Mouse (Mus musculus) kidney, embryonic 14.5 days (tissue): ENCODE measurements around the gene Cldn3. TPM values are rescaled to one million over a fixed set of nuclear protein-coding genes. Genes with fewer than 3 reads are reported as not detected.
"Not testable (repeated sequence)": the region's sequence is repeated elsewhere in the genome, so short reads cannot be mapped to it uniquely, and the experiment has no call there.

Experiments used
- ATAC-seq: fragments of 200-750 bp; cut with Nextera tagmentation; 2 replicates; pipeline ENCODE4 v1.8.0; 2017; ENCODE audit warnings: moderate number of reproducible peaks, mild to moderate bottlenecking, moderate TSS enrichment, moderate library complexity; ENCODE audit not compliant: low FRiP score, low TSS enrichment
- H3K27ac ChIP-seq: fragments of 300-500 bp; sonication (generic); 2 replicates; pipeline ENCODE4 v1.5.1; 2014; ENCODE audit warnings: low read depth, mild to moderate bottlenecking, low read length, moderate library complexity, mixed read lengths
- H3K27me3 ChIP-seq: fragments of 300-500 bp; sonication (generic); 2 replicates; pipeline ENCODE4 v1.6.1; 2014; ENCODE audit warnings: mild to moderate bottlenecking, low read length; ENCODE audit not compliant: control insufficient read depth, insufficient read depth
- H3K36me3 ChIP-seq: fragments of 300-500 bp; sonication (generic); 2 replicates; pipeline ENCODE4 v1.6.1; 2014; ENCODE audit warnings: low read length, mixed read lengths; ENCODE audit not compliant: control insufficient read depth, insufficient read depth
- H3K4me1 ChIP-seq: fragments of 300-500 bp; sonication (generic); 2 replicates; pipeline ENCODE4 v1.6.1; 2014; ENCODE audit warnings: low read length, mixed read lengths; ENCODE audit not compliant: control insufficient read depth, insufficient read depth
- H3K4me2 ChIP-seq: fragments of 300-500 bp; sonication (generic); replicated peaks from 2 replicates; pipeline ENCODE4 v1.6.1; 2014; ENCODE audit warnings: low read depth, mild to moderate bottlenecking, low read length
- H3K4me3 ChIP-seq: fragments of 300-500 bp; sonication (generic); 2 replicates; pipeline ENCODE4 v1.5.1; 2014; ENCODE audit warnings: mild to moderate bottlenecking, low read length
- H3K9ac ChIP-seq: fragments of 300-500 bp; sonication (generic); 2 replicates; pipeline ENCODE4 v1.6.1; 2014; ENCODE audit warnings: low read depth, mild to moderate bottlenecking, low read length, moderate library complexity
- H3K9me3 ChIP-seq: fragments of 300-500 bp; sonication (generic); 2 replicates; pipeline ENCODE4 v1.6.1; 2016; ENCODE audit warnings: low read length; ENCODE audit not compliant: control insufficient read depth
- WGBS: fragments of 180-500 bp; shearing (Covaris S2); extraction: QIAGEN DNeasy Blood & Tissue Kit; methylation state at CpG from one replicate; pipeline ENCODE4 v1.1.7; 2014; 5-methylcytosine and 5-hydroxymethylcytosine counted together
- polyA plus RNA-seq: library from polyadenylated mRNA; unstranded; fragments of >200 nt; fragmentation: Nextera tagmentation; extraction: Ambion mirVana; gene quantifications from 2 replicates; pipeline ENCODE4 v1.2.1, GENCODE M21; 2014

Gene Cldn3
- 47.0 and 54.7 TPM in 2 replicates for polyA plus RNA-seq

DNA sequence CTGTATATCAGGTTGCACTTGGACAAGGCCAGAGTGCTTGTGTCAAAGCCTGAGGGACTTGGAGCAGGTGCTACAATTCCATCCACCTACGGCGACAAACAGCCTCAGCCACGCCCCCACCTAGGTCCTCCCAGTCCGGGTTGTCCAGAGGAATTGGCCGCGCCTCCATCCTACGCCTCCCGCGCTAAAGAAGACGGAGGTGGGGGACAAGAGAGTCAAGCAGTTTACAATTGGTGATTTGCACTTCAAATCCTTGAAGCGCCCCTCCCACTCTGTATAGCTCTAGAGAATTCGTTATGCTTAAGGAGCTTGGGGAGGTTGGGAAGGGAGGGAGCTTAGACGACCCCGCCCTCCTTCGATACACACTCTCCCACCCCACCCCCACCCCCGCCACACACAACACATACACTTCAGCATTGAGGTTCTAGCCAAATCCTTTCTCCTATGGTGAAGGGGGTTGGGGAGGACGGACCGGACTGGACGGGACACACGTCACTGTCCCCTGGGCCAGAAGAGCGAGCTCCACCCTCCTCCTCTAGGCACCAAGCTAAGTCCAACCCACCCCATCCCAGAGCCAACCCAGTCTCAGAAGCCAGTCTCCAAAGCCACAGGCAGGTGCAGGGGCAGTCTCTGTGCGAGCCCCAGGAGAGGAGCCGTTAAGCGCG is at the start of gene Cldn3:
Gene Cldn3 (plus strand): TSS at position 582 of the 665 bp plus-strand sequence.
- H3K36me3 ChIP-seq, result no peaks in the 10 kb centered on the region
- H3K9ac ChIP-seq, result peak within 1 kb of the TSS; percentile 57
- H3K9me3 ChIP-seq, result no peaks in the 10 kb centered on the region
- peaks cover 14% of the 10 kb centered on the region for H3K4me1 ChIP-seq
- ATAC-seq, result peak; percentile 88
- H3K27ac ChIP-seq, result peak within 1 kb of the TSS; percentile 78
- WGBS, result under 1% methylated on average over 25 of the region's 25 CpGs
- H3K27me3 ChIP-seq, result peaks cover 42% of the 10 kb centered on the region
- H3K4me3 ChIP-seq, result peak within 1 kb of the TSS; percentile 41
- H3K4me2 ChIP-seq, result peak within 1 kb of the TSS; percentile 47

DNA sequence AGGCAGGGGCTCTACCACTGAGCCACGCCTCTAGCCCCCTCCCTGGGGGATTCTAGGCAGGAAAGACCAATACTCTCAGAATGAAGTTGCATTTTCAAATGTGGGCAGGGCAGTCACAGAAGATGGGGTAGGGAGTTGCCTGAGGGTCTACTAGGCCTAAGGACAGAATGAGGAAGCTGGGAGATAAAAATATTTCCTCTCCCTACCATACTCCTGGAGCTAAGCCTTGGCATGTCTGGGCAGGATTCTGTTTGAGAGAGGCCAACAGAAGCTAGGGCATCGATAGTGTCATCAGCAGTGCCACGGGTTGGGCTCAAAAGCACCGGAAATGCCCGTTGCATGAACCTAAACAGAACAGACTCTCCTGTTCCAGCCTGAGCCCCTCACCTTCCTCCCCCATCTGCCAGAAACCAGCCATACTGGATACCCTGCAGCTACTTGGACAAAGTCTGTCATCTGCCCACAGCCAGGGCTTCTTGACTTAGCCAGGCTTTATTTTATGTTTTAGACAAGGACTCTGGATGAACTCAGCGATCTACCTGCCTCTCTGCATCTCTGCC is 49.3 kb upstream of the Cldn3 start:
- ATAC-seq, result no peak

DNA sequence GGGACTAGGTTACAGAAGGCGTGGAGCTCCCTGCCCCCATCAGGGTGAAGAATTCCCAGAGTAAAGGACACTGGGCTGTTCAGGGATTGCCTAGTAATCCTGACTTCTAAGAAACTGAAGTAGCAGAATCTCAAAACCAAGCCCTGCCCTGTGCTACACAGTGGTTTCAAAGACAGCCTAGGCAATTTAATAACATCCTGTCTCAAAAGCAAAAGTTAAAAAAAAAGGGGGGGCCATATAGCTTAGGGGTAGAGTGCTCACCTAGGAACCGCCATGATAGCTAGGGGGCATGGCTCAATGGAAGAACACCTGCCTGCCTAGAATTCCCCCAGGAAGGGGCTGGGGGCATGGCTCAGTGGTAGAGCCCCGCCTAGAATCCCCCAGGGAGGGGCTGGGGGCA is 46.9 kb upstream of the Cldn3 start:
- Histone ChIP-seq H3K27me3 (no peaks in the 10 kb centered on the region), H3K9me3 (no peaks in the 10 kb centered on the region), H3K36me3 (no peaks in the 10 kb centered on the region), H3K27ac (no peak overlapping the region), H3K9ac (no peak overlapping the region), H3K4me3 (no peak overlapping the region), H3K4me1 (no peaks in the 10 kb centered on the region), H3K4me2 (no peak overlapping the region)
- no peak for ATAC-seq
- 81% methylated on average over 3 of the region's 3 CpGs for WGBS

More for the DNA sequence above, 49.3 kb upstream of the Cldn3 start:
- no peaks in the 10 kb centered on the region for H3K9me3 ChIP-seq
- 81% methylated on average over 6 of the region's 6 CpGs for WGBS
- H3K27me3 ChIP-seq, result no peaks in the 10 kb centered on the region
- H3K4me1 ChIP-seq, result no peaks in the 10 kb centered on the region
- no peak overlapping the region for H3K4me3 ChIP-seq
- H3K27ac ChIP-seq, result no peak overlapping the region
- no peaks in the 10 kb centered on the region for H3K36me3 ChIP-seq
- no peak overlapping the region for H3K4me2 ChIP-seq
- no peak overlapping the region for H3K9ac ChIP-seq

DNA sequence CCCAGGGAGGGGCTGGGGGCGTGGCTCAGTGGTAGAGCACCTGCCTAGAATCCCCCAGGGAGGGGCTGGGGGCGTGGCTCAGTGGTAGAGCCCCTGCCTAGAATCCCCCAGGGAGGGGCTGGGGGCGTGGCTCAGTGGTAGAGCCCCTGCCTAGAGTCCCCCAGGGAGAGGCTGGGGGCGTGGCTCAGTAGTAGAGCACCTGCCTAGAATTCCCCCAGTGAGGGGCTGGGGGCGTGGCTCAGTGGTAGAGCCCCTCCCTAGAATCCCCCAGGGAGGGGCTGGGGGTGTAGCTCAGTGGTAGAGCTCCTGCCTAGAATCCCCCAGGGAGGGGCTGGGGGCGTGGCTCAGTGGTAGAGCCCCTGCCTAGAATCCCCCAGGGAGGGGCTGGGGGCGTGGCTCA is 46.5 kb upstream of the Cldn3 start:
- WGBS, result 85% methylated on average over 2 of the region's 7 CpGs
- not testable (repeated sequence) for H3K4me3 ChIP-seq, H3K9ac ChIP-seq, H3K27me3 ChIP-seq, H3K36me3 ChIP-seq, H3K9me3 ChIP-seq, H3K4me2 ChIP-seq, H3K27ac ChIP-seq, ATAC-seq, H3K4me1 ChIP-seq

DNA sequence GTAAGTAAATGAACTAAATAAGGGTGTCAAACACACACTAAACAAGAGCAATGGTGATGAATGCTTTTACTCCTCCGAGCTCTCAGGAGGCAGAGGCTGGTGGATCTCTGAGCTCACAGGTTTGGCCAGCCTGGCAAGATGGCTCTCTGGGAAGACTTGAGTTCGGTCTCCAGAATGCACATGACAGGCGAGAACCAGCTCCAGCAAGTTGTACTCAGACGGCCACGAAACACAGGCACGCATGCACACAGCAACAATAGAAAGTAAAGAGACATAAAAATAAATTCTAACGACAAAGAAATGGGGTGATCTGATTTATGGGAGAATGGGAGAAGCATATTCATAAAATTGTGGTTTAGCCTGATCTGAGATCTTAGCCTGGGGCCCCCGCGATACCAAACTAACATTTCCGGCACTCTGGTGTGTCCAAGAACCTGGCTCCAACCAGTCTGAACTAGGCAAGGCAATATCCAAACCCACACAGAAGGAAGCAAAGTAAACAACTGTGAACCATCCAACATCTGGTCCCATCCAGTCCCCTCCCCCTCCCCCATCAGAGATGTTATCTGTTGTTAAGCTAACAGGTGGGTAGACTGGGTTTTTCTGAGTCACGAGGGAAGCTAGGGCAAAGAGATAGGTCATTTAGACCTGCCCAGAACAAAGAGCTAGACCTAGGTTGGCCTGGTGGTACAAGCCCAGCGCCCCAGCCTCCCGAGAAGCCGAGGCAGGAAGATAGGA is 44.4 kb upstream of the Cldn3 start:
- peak overlapping the region; percentile 56; the same call in 1 of the 2 replicates for H3K27ac ChIP-seq

DNA sequence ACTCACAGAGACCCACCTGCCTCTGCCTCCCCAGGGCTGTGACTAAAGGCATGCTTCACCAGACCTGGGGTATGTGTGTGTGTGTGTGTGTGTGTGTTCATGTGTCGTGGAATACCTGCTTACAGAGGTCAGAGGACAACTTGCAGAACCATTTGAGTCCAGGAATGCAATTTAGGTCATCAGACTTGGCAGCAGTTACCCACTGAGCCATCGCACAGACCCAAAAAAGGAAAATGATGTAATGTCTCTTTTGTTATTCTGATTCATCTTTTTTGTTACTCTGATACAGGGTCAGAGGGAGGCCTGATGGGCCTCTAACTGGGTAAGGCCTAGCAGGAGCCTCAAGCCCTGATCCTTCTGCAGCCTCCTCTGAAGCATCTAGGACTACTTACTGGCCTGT is 43.3 kb upstream of the Cldn3 start:
- Histone ChIP-seq H3K4me2 (no peak overlapping the region), H3K27me3 (peaks cover 20% of the 10 kb centered on the region), H3K4me3 (no peak overlapping the region), H3K9ac (no peak overlapping the region), H3K4me1 (peaks cover 12% of the 10 kb centered on the region; the same call in 1 of the 2 replicates), H3K9me3 (no peaks in the 10 kb centered on the region), H3K36me3 (no peaks in the 10 kb centered on the region), H3K27ac (0 out of 2 replicates have a peak overlapping the region, but pooled peaks have one; percentile 17)
- WGBS, result 77% methylated on average over 2 of the region's 2 CpGs
- no peak for ATAC-seq

More for the DNA sequence above, 44.4 kb upstream of the Cldn3 start:
- H3K4me1 ChIP-seq, result peaks cover 3% of the 10 kb centered on the region; the same call in 1 of the 2 replicates
- no peak overlapping the region for H3K4me2 ChIP-seq
- H3K9ac ChIP-seq, result no peak overlapping the region
- H3K9me3 ChIP-seq, result no peaks in the 10 kb centered on the region
- H3K4me3 ChIP-seq, result no peak overlapping the region
- no peaks in the 10 kb centered on the region for H3K36me3 ChIP-seq
- ATAC-seq, result no peak
- 69% methylated on average over 14 of the region's 14 CpGs for WGBS
- peaks cover 15% of the 10 kb centered on the region for H3K27me3 ChIP-seq

DNA sequence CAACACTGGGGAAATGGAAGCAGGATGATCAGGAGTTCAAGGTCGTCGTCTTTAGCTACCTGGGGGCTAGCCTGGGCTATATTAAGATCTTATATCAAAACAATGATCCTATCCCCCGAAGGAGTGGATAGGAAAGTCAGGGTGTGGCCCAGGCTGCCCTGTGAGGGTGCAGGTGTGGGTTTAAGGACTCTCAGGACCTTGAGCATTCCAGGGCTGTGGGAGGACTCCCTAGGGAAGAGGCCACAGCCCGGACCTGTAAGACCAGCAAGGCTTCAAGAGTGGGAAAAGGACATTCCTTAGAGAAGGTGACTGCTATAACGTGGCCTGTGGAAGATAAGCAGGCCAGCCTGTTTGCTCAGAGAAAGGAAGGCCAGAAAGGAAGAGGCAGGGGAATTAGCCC is 41.8 kb upstream of the Cldn3 start:
- Histone ChIP-seq H3K27me3 (peaks cover 20% of the 10 kb centered on the region), H3K4me2 (peak overlapping the region; percentile 31; the same call in 1 of the 2 replicates), H3K36me3 (no peaks in the 10 kb centered on the region), H3K4me1 (peaks cover 12% of the 10 kb centered on the region; the same call in 1 of the 2 replicates), H3K4me3 (peak overlapping the region; percentile 37; the same call in 1 of the 2 replicates), H3K27ac (no peak overlapping the region), H3K9ac (peak overlapping the region; percentile 31; the same call in 1 of the 2 replicates), H3K9me3 (no peaks in the 10 kb centered on the region)
- 73% methylated on average over 5 of the region's 5 CpGs for WGBS
- no peak for ATAC-seq

DNA sequence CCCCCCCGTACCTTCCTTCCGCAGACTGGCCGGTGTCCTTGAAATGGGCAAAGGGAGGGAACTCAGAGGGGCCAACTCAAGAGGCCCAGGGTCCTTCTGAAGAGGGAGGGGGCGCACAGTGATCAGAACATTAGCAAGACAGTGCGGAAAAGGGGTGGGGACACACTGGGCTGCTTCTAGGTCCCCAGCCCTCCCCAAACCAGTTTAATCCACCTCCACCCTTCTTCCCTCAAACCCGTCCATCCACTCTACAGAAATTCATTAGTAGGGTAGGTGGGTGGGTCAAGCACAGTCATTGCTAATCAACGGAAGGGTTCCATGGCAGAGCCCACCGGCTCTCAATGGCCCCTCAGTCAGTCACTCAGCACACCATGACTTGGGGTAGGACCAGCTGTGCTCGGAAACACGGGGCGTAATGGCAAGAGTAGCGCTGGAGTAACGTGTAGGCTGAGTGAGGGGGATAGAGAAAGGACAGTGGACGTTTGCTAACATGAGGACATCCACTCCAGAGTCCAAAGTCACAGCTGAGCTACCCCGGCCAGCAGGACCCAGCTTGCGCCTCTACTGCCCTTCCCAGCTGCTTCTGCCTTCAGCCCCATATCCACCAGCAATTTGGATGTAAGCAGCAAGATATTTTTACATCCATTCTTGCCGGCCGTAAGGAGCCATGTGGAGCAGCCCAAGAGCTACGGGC is 40.6 kb upstream of the Cldn3 start:
- H3K4me2 ChIP-seq, result peak overlapping the region; percentile 31
- peak overlapping the region; percentile 61 for H3K9ac ChIP-seq
- peak overlapping the region; percentile 37 for H3K4me3 ChIP-seq
- no peaks in the 10 kb centered on the region for H3K36me3 ChIP-seq
- 40% methylated on average over 16 of the region's 19 CpGs for WGBS
- H3K4me1 ChIP-seq, result peaks cover 12% of the 10 kb centered on the region; the same call in 1 of the 2 replicates
- H3K27me3 ChIP-seq, result peaks cover 20% of the 10 kb centered on the region
- peak overlapping the region; percentile 83 for H3K27ac ChIP-seq
- H3K9me3 ChIP-seq, result no peaks in the 10 kb centered on the region
- ATAC-seq, result no peak
